Mouse (Mus musculus): ENCODE results near the gene Syna.
A peak's percentile ranks its signal among the peaks of the same experiment; 100 is the strongest.

Syna gene

DNA sequence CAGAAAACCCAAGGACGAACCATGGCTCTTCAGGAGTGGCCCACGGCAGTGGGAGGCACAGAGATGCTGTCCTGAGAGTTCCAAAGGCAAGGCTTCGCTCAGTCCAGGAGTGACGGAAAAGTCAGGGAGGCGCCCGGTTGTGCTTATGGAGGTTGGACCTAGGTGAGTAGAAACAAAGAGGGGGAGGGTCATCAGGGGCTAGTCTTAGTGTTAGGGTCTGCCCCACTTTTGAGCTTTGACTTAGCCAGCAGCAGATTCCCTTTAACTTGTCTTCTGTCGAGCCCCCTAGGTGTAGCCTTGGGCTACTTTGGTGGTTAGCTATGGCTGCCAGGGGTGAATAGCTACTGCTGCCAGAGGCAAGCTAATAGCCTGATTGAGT lies at the start of gene Syna:
Gene Syna, minus strand, starts transcription at position 101 of the 379 bp plus-strand sequence.
- no peak for DNase-seq

DNA sequence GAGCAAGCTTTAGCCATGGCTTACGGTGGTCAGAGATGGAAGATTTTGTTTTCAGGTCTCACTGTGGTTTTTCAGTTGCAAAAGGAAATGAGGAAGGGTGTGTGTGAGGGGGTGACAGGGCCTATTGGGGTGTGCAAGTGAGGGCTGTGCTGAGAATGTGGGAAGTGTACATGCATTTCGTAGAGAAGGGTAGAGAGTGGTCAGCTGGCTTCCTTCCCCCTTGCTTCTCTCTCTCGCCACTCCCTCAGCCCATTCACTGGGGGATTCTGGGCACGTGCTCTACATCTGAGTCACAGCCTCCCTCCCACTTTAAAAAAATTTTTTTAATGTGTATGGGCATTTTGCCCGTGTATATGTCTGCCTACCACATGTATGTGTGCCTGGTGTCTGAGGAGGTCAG lies 47.1 kb upstream of the Syna start:
- DNase-seq, result no peak

- no peak for DNase-seq
These were observed 46.3 kb upstream of the Syna start for GRCm38 (mm10) chr5:134606314-134606713.

GRCm38 (mm10) chr5:134604376-134604775 lies 44.4 kb upstream of the Syna start:
- no peak for DNase-seq

DNA sequence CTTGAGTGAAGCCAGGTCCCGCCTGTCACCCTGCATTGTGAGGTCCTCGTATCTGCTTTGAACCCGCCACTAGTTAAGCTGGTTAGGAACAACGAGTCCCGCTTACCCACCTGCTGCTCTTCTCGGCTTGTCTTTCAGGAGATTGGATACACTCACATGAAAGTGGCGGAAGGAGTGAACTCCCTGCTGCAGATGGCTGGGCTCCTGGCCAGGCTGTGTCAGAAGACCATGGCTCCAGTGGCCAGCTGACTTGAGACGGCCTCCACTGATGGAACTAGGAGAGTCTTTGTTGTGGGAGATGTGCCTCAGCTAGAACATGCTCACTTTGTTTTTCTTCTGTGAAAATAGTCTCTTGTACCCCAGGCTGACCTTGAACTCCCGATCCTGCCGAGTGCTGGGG lies 37.7 kb upstream of the Syna start:
- DNase-seq, result no peak

DNA sequence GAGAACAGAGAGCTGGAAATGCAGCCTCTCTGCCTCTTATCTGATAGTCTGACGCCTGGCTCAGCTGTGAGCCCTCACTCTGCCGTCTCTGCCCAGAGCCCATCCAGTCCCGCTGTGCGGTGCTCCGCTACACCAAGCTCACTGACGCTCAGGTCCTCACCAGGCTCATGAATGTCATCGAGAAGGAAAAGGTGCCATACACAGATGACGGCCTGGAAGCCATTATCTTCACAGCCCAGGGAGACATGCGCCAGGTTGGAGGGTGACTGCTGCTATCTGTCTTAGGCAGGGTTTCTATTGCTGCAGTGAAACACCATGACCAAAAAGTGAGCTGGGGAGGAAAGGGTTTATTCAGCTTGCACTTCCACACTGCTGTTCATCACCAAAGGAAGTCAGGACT lies 33.1 kb upstream of the Syna start:
- DNase-seq, result peak; percentile 71

GRCm38 (mm10) chr5:134592026-134592581 lies 32.1 kb upstream of the Syna start:
- no peak for DNase-seq

DNA sequence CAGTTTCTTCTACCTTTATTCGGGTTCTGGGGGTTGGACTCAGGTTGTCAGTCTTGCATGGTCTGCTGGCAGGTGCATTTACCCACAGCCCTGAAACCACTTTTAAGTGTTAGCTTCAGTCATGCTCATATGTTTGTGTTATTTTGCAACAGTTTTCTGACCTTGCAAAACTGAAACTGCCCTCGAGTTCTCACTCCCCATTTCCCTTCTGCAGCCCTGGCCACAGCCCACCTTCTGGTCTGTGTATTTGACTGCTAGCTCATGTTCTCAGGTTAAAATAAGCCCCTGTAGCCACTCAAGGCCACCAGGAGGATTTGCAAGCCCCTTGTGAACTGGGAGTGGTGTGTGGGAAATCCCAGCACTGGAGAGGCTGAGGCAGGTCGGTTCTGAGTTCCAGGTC lies 29.9 kb upstream of the Syna start:
- no peak for DNase-seq

GRCm38 (mm10) chr5:134584798-134585197 lies 24.8 kb upstream of the Syna start:
- DNase-seq, result no peak

GRCm38 (mm10) chr5:134583884-134584213 lies 23.9 kb upstream of the Syna start:
- no peak for DNase-seq

DNA sequence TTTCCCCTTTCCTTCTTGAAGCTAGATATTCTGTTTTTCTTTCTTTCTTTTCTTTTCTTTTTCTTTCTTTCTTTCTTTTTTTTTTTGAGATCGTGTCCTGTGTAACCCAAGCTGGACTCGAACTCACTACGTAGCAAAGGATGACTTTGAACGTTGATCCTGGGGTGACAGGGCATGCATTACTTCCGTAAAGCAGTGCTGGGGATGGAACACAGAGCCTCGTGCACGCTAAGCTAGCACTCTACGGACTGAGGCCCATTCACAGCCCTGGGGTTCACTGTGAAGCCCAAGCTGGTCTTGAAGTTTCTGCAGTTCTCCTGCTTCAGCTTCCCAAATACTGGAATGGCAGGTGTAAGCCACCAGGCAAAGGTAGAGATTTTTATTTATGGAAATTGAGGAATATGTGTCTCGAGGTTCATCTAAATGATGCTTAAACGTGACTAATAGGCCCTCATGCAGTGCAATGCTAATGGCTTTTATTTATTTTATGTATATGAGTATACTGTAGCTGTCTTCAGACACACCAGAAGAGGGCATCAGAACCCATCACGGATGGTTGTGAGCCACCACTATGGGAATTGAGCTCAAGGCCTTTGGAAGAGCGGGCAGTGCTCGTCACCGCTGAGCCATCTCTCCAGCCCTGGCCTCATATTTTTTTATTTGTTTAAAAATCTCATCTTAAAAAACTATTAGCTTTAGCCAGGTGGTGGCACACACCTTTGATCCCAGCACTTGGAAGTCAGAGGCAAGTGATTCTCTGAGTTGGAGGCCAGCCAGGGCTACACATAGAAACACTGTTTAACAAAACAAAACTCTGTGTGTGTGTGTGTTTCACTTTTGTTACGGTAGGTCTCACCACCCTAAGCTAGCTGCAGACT lies 23.3 kb upstream of the Syna start:
- DNase-seq, result no peak

DNA sequence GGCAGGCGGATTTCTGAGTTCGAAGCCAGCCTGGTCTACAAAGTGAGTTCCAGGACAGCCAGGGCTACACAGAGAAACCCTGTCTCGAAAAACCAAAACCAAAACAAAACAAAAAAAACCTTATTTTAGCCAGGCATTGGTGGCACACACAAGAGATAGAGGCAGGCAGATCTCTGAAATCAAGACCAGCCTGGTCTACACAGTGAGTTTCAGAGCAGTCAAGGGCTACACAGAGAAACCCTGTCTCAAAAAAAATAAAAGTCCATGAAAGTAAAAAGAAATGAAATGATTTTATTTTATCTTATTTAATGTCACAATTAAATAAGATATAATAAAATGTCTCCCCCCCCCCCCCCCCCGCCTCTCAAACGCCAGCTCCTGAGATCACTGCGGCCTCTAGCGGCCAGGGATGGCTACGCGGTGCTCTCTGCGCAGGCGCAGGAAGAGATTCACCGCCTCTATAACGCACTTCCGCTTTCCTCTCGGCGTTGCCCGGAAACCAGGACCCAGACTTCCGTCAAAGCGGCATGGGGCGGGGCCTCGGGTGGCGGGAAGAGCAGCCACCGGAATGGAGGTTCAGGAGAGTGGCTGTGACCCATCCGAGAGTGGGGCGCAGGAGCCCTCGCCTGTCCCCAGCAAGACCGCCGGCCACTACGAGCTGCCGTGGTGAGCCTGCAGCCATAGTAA lies 22.4 kb upstream of the Syna start:
- peak; percentile 97 for DNase-seq

DNA sequence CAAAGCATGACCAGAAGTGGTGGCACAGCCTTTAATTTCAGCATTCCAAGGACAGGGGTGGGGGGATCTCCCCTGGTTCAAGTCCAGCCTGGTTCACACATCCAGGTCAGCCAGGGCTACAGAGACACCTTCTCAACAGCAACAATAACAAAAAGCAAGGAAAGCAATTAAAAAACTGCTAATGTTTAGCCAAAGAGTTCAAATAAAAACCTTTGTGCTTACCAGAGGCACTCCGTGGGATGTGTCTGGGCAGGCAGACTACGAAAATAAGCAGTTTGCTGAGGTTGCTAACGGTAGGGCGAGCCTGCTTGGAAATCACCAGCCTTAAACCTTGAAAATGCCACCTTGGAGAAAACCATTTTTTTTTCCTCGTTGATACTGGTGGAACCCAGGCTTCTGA lies 21.2 kb upstream of the Syna start, which contains the start of gene Rfc2:
Gene Rfc2, plus strand, starts transcription at position 221 of the 400 bp plus-strand sequence.
- no peak for DNase-seq

- no peak for DNase-seq
These were observed 19.2 kb upstream of the Syna start for GRCm38 (mm10) chr5:134579135-134579534.

DNA sequence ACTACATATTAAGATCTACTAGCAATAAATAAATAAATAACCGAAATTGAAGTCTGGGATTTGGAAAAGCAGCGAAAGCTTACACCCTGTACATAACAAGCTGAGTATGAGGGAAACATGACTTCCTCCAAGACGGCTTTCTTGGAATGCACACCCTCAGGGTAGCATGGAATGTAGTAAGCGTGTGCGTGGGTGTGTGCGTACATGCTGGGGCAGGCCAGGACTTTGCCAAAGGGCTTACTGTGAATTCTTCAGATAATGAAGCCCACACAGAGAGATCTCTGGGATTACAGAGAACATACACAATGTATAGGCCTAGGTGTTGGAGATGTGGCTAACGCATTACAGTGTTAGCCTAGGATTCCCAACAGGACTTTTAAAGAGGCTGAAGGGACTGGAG lies 17.6 kb upstream of the Syna start:
- no peak for DNase-seq

DNA sequence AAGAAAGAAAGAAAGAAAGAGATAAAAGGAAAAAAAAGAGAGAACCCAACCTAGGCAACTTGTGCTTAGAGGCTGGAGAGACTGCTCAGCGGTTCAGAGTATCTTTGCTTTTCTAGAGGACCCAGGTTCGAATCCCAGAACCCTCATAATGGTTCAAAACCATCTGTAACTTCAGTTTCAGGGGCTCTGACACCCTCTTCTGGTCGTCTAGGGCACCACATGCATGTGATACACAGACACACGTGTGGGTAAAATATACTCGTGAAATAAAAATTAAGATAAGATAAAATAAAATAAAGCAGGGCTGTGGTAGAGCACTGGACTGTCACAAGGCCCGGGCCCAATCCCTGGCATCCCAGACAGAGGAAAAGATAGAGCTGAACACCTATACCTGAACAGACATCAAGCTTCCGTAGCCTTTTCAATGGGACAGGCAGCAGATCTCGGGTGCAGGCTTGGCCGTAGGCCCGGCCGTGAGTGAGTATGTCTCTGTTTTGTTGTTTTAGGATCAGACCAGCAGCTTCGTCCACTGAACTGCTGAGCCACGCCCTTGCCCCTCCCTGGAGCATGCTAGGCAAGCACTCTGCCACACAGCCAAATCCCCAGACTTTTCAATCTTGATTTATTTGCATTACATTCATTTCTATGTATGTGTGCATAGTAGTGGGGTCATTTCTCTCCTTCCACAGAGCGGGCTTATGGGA lies 16.7 kb upstream of the Syna start:
- peak; percentile 42 for DNase-seq

- DNase-seq, result no peak
These were observed 15.9 kb upstream of the Syna start for GRCm38 (mm10) chr5:134575833-134576232.

- DNase-seq, result no peak
These were observed 12.7 kb upstream of the Syna start for GRCm38 (mm10) chr5:134572508-134573214.

GRCm38 (mm10) chr5:134571730-134572507 lies 11.9 kb upstream of the Syna start:
- peak; percentile 50 for DNase-seq

GRCm38 (mm10) chr5:134568964-134569491 lies 9.1 kb upstream of the Syna start:
- no peak for DNase-seq

DNA sequence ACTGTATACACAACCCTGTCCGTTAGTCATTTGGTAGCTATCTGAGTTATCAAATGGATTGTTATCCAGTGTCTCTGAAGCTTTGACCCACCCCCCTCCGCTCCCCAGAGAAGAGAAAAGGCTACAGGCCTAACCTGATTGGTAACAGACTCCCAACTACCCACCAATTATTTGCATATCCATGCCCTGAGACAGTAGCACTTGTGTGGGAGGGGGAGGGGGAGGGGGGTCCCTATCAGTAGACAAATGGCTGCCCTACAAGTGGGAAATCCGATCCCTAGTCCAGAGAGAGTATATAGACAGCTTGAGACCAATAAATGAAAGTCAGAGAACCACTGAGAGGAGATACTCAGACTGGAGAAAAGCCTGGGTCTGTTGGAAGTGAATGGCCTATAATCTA lies 8.1 kb upstream of the Syna start:
- no peak for DNase-seq

DNA sequence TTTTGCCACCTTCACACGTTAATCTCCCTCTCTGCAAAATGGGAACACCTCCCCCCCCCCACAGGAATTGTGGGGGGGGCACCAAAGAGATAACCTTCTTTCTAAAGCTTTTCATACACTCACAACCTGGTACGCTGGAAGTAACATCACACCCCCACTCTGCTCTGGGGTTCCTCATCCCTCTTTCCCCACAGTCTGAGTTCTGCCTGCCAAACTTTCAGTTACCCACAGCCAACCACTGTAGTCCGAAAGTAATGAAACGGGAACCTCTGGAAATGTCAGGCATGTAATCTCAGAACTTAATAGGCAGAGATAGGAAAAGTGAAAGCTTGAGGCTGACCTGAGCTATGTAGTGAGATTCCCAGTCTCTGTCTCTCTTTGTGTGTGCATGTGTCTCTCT lies 7.5 kb upstream of the Syna start:
- no peak for DNase-seq
